Comparison of ENCODE assay signal across 8 mouse cellular contexts in genomic region chr4:74252245-74253105, GRCm38 (mm10). TPM values are rescaled to one million over a fixed set of nuclear protein-coding genes. Genes with fewer than 3 reads are reported as not detected.
A peak's percentile ranks its signal among the peaks of the same experiment; 100 is the strongest.
DNase-seq lines count a peak whose midpoint lies in the region; ATAC-seq and TF ChIP-seq lines count a peak whose summit lies in the region.

No protein-coding gene starts in this region.

- H3K9ac ChIP-seq in forebrain, embryonic 16.5 days (replicated peaks; ENCODE audit: low read depth, low read length), result peak overlapping the region; percentile 93
- peak overlapping the region; percentile 71 for H3K9ac ChIP-seq in intestine, embryonic 15.5 days
- peak overlapping the region; percentile 79 for H3K9ac ChIP-seq in limb, embryonic 15.5 days
- peak overlapping the region; percentile 82 for H3K9ac ChIP-seq in midbrain, embryonic 15.5 days

- peak overlapping the region; percentile 69 for H3K4me2 ChIP-seq in forebrain, embryonic 16.5 days (ENCODE audit: low read length)
- H3K4me2 ChIP-seq in intestine, embryonic 15.5 days (replicated peaks), result peak overlapping the region; percentile 80
- H3K4me2 ChIP-seq in limb, embryonic 15.5 days, result peak overlapping the region; percentile 80
- peak overlapping the region; percentile 59 for H3K4me2 ChIP-seq in midbrain, embryonic 15.5 days

- peaks cover 2% of the 10 kb centered on the region; the same call in 1 of the 2 replicates for H3K4me1 ChIP-seq in spleen, adult 2 months (ENCODE audit: control insufficient read depth, insufficient read depth, insufficient read length)
- peaks cover 16% of the 10 kb centered on the region for H3K4me1 ChIP-seq in forebrain, embryonic 16.5 days (replicated peaks; ENCODE audit: control insufficient read depth, insufficient read depth, low read length)
- H3K4me1 ChIP-seq in intestine, embryonic 15.5 days (replicated peaks), result no peaks in the 10 kb centered on the region
- H3K4me1 ChIP-seq in limb, embryonic 15.5 days, result peaks cover 4% of the 10 kb centered on the region; the same call in 1 of the 2 replicates
- peaks cover 16% of the 10 kb centered on the region for H3K4me1 ChIP-seq in midbrain, embryonic 15.5 days

- 3% methylated on average over 46 of the region's 46 CpGs for WGBS in spleen, adult 2 months
- under 1% methylated on average over 46 of the region's 46 CpGs for WGBS in forebrain, embryonic 16.5 days
- WGBS in intestine, embryonic 15.5 days, result under 1% methylated on average over 46 of the region's 46 CpGs
- WGBS in limb, embryonic 15.5 days, result under 1% methylated on average over 45 of the region's 46 CpGs
- WGBS in midbrain, embryonic 15.5 days, result 1% methylated on average over 45 of the region's 46 CpGs

- TF ChIP-seq POLR2A in spleen, adult 2 months (IDR thresholded peaks at IDR 0.05; ENCODE audit: low read depth, low read length), result no peak

- peak overlapping the region; percentile 85 for H3K4me3 ChIP-seq in spleen, adult 2 months (ENCODE audit: extremely low read depth, insufficient read depth, insufficient read length)
- H3K4me3 ChIP-seq in forebrain, embryonic 16.5 days (replicated peaks; ENCODE audit: low read length), result peak overlapping the region; percentile 98
- H3K4me3 ChIP-seq in intestine, embryonic 15.5 days (replicated peaks), result peak overlapping the region; percentile 78
- H3K4me3 ChIP-seq in limb, embryonic 15.5 days, result peak overlapping the region; percentile 92
- peak overlapping the region; percentile 84 for H3K4me3 ChIP-seq in midbrain, embryonic 15.5 days

- no peaks in the 10 kb centered on the region for H3K9me3 ChIP-seq in forebrain, embryonic 16.5 days (ENCODE audit: control insufficient read depth, low read length)
- no peaks in the 10 kb centered on the region for H3K9me3 ChIP-seq in intestine, embryonic 15.5 days
- H3K9me3 ChIP-seq in limb, embryonic 15.5 days, result no peaks in the 10 kb centered on the region
- H3K9me3 ChIP-seq in midbrain, embryonic 15.5 days, result no peaks in the 10 kb centered on the region

- H3K27ac ChIP-seq in spleen, adult 2 months (ENCODE audit: insufficient read depth, low read length), result peak overlapping the region; percentile 71
- H3K27ac ChIP-seq in forebrain, embryonic 16.5 days (ENCODE audit: low read length), result peak overlapping the region; percentile 92
- peak overlapping the region; percentile 89 for H3K27ac ChIP-seq in intestine, embryonic 15.5 days
- H3K27ac ChIP-seq in limb, embryonic 15.5 days, result peak overlapping the region; percentile 87
- peak overlapping the region; percentile 84 for H3K27ac ChIP-seq in midbrain, embryonic 15.5 days

- H3K27me3 ChIP-seq in spleen, adult 2 months (ENCODE audit: control insufficient read depth, insufficient read depth, low read length), result no peaks in the 10 kb centered on the region
- H3K27me3 ChIP-seq in forebrain, embryonic 16.5 days (replicated peaks; ENCODE audit: control insufficient read depth, insufficient read depth, low read length), result no peaks in the 10 kb centered on the region
- H3K27me3 ChIP-seq in intestine, embryonic 15.5 days (replicated peaks), result no peaks in the 10 kb centered on the region
- no peaks in the 10 kb centered on the region for H3K27me3 ChIP-seq in limb, embryonic 15.5 days
- H3K27me3 ChIP-seq in midbrain, embryonic 15.5 days (replicated peaks), result no peaks in the 10 kb centered on the region

- TF ChIP-seq CTCF in spleen, adult 2 months (IDR thresholded peaks at IDR 0.05; ENCODE audit: extremely low read depth, insufficient read depth, insufficient read length, insufficient replicate concordance), result no peak

- no peaks in the 10 kb centered on the region for H3K36me3 ChIP-seq in spleen, adult 2 months (ENCODE audit: control insufficient read depth, insufficient read depth, low read length)
- no peaks in the 10 kb centered on the region for H3K36me3 ChIP-seq in forebrain, embryonic 16.5 days (ENCODE audit: control insufficient read depth, insufficient read depth)
- H3K36me3 ChIP-seq in intestine, embryonic 15.5 days, result no peaks in the 10 kb centered on the region
- H3K36me3 ChIP-seq in limb, embryonic 15.5 days, result no peaks in the 10 kb centered on the region
- H3K36me3 ChIP-seq in midbrain, embryonic 15.5 days (replicated peaks), result no peaks in the 10 kb centered on the region

- peak; percentile 9 to 19 for DNase-seq in spleen, adult 2 months (ENCODE audit: low read depth in 1 of 2, low spot score in 2 of 2)
- DNase-seq in spleen, adult 12 weeks (ENCODE audit: low spot score), result no peak
- DNase-seq in brain, adult 2 months (ENCODE audit: low read depth, low spot score), result peak; percentile 79
- peak; percentile 52 for DNase-seq in urinary bladder, postnatal 14 days (ENCODE audit: low spot score)

- ATAC-seq in forebrain, embryonic 16.5 days, result peak; percentile 52
- peak; percentile 47 for ATAC-seq in intestine, embryonic 15.5 days
- ATAC-seq in limb, embryonic 15.5 days (ENCODE audit: insufficient number of reproducible peaks, low FRiP score, low TSS enrichment, low read depth), result no peak
- ATAC-seq in midbrain, embryonic 15.5 days (replicated peaks), result peak; percentile 80

RNA-seq across cellular contexts. Expression of gene Kdm4c, which starts 10.2 kb away (rescaled TPM):
- 1.5 and 1.7 TPM in 2 replicates for polyA plus RNA-seq in spleen, adult 2 months (2012; rRNA removed)
- 18.3 and 20.5 TPM in 2 replicates for polyA plus RNA-seq in forebrain, embryonic 16.5 days (2015; fragmentation: Nextera tagmentation; extraction: Ambion mirVana)
- polyA plus RNA-seq in intestine, embryonic 15.5 days (2015; fragmentation: Nextera tagmentation; extraction: Ambion mirVana), result 10.9 and 11.5 TPM in 2 replicates
- polyA plus RNA-seq in limb, embryonic 15.5 days (2015; fragmentation: Nextera tagmentation; extraction: Ambion mirVana), result 14.4 and 15.9 TPM in 2 replicates
- 16.9 and 17.6 TPM in 2 replicates for polyA plus RNA-seq in midbrain, embryonic 15.5 days (2015; fragmentation: Nextera tagmentation; extraction: Ambion mirVana)
